Mouse (Mus musculus) spleen, adult 2 months (tissue): ENCODE results near the gene Zmiz1.

Experiments
- CTCF ChIP-seq: fragments of 200-500 bp; IDR thresholded peaks from 2 replicates; pipeline ENCODE4 v1.5.1; 2011; ENCODE audit warnings: mild to moderate bottlenecking, inconsistent platforms; ENCODE audit not compliant: insufficient read depth, insufficient read length, insufficient replicate concordance; ENCODE audit errors: extremely low read depth
- POLR2A ChIP-seq: fragments of 200-500 bp; IDR thresholded peaks from 2 replicates; pipeline ENCODE4 v1.6.1; 2011; ENCODE audit warnings: low read depth, low read length, inconsistent platforms

DNA sequence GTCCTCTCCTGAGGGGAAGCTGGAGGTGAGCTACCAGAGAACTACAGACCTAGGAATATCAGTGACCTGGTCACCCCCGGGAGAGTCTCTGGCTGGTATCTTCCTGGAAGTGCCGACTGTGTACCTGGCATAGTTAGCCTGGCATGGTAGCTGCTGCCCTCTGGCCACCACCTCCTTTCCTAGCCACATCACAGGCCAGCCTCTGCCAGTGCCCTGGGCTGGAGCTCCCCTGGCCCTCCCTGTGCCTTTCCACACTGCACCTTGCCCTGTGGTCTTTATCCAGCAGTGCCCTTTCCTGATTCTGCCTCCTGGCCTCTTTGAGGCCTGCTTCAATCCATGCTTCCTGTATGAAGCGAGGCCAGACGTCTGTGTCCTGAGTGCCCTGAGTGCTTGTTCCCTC, 81.2 kb downstream of the Zmiz1 start:
- TF ChIP-seq CTCF, result no peak
- TF ChIP-seq POLR2A, result no peak
